Mouse (Mus musculus) embryonic facial prominence, embryonic 13.5 days (tissue): ENCODE results near the gene Cacna1d. TPM values are rescaled to one million over a fixed set of nuclear protein-coding genes. Genes with fewer than 3 reads are reported as not detected.

Experiments
- ATAC-seq: fragments of 200-750 bp; cut with Nextera tagmentation; 2 replicates; pipeline ENCODE4 v1.8.0; 2017; ENCODE audit warnings: low read depth; ENCODE audit not compliant: insufficient number of reproducible peaks, insufficient read depth, low FRiP score, low TSS enrichment
- H3K27ac ChIP-seq: fragments of 300-500 bp; sonication (generic); 2 replicates; pipeline ENCODE4 v1.5.1; 2015; ENCODE audit warnings: moderate library complexity, mild to moderate bottlenecking, inconsistent platforms
- H3K27me3 ChIP-seq: fragments of 300-500 bp; sonication (generic); 2 replicates; pipeline ENCODE4 v1.6.1; 2015; ENCODE audit warnings: mild to moderate bottlenecking, inconsistent platforms
- H3K36me3 ChIP-seq: fragments of 300-500 bp; sonication (generic); 2 replicates; pipeline ENCODE4 v1.6.1; 2015; ENCODE audit warnings: mild to moderate bottlenecking, inconsistent platforms
- H3K4me1 ChIP-seq: fragments of 300-500 bp; sonication (generic); 2 replicates; pipeline ENCODE4 v1.6.1; 2015; ENCODE audit warnings: inconsistent platforms
- H3K4me2 ChIP-seq: fragments of 300-500 bp; sonication (generic); 2 replicates; pipeline ENCODE4 v1.6.1; 2015; ENCODE audit warnings: moderate library complexity, mild to moderate bottlenecking, inconsistent platforms
- H3K4me3 ChIP-seq: fragments of 300-500 bp; sonication (generic); 2 replicates; pipeline ENCODE4 v1.5.1; 2015; ENCODE audit warnings: mild to moderate bottlenecking, inconsistent platforms
- H3K9ac ChIP-seq: fragments of 300-500 bp; sonication (generic); 2 replicates; pipeline ENCODE4 v1.6.1; 2015; ENCODE audit warnings: mild to moderate bottlenecking, inconsistent platforms
- H3K9me3 ChIP-seq: fragments of 300-500 bp; sonication (generic); 2 replicates; pipeline ENCODE4 v1.6.1; 2016; ENCODE audit warnings: inconsistent platforms
- WGBS: fragments of 180-500 bp; shearing (Covaris S2); methylation state at CpG from one replicate; pipeline ENCODE4 v1.1.7; 2015; ENCODE audit warnings: mixed read lengths; 5-methylcytosine and 5-hydroxymethylcytosine counted together
- polyA plus RNA-seq: library from polyadenylated mRNA; unstranded; fragments of >200 nt; fragmentation: Nextera tagmentation; extraction: Ambion mirVana; gene quantifications from 2 replicates; pipeline ENCODE4 v1.2.1, GENCODE M21; 2015

The Cacna1d gene
- polyA plus RNA-seq, 1 experiment from 2014 or later = 6.6 TPM

DNA sequence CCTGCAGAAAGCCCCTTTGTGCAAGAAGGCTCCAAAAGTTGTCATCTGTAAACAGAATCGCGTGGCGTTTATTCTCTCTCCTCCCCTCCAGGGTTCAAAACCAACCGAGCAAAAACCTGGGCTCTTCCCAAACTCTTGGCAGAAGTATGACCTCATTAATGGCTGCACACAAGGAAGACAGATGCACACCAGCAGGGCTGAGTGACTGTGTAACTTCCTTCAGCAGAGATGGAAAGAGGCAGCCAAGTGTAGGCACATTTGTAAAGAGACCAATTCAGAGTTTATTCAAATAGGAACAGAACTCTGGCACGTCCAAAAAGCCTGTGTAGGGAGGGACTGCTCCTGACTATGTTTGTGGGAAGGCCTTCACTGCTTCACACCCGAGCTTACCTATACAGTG, 385.7 kb downstream of the Cacna1d start:
- Histone ChIP-seq H3K4me2 (no peak overlapping the region), H3K36me3 (peaks cover 9% of the 10 kb centered on the region; the same call in 1 of the 2 replicates), H3K9me3 (no peaks in the 10 kb centered on the region), H3K4me3 (no peak overlapping the region), H3K27ac (no peak overlapping the region), H3K9ac (no peak overlapping the region), H3K27me3 (no peaks in the 10 kb centered on the region), H3K4me1 (no peaks in the 10 kb centered on the region)
- ATAC-seq = no peak
- WGBS = 66% methylated on average over 6 of the region's 6 CpGs

DNA sequence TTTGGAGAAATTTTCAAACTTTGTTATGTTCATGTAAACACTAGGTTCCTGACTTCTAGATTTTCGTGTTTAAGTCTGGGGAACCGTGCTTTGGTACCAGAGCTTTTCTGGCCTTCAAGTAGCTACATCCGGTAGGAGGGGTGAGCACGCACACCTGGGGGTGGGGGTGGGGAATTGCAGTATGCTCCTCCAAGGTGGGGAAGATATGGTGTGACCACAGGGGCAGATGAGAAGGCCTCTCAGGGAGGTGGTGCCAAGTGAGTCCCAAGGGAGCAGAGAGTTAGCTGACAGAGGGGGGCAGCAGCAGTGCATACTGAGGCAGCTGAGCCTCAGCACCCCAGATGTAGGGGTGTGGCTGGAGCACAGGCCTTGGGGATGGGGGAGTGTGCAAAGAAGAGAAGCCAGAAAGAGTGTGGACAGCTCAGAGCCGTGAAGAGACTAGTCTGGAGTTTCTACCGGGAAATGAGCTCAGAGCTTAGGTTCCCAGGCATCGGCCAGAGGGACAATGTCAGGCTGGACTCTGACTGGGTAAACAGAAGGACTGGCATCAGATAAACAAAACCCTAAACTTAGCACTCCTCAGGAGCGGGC, 387.2 kb downstream of the Cacna1d start:
- Histone ChIP-seq H3K9me3 (no peaks in the 10 kb centered on the region), H3K4me2 (no peak overlapping the region), H3K4me3 (no peak overlapping the region), H3K27me3 (no peaks in the 10 kb centered on the region), H3K4me1 (no peaks in the 10 kb centered on the region), H3K27ac (no peak overlapping the region), H3K36me3 (peaks cover 9% of the 10 kb centered on the region; the same call in 1 of the 2 replicates), H3K9ac (no peak overlapping the region)
- WGBS = 73% methylated on average over 8 of the region's 8 CpGs
- no peak for ATAC-seq

DNA sequence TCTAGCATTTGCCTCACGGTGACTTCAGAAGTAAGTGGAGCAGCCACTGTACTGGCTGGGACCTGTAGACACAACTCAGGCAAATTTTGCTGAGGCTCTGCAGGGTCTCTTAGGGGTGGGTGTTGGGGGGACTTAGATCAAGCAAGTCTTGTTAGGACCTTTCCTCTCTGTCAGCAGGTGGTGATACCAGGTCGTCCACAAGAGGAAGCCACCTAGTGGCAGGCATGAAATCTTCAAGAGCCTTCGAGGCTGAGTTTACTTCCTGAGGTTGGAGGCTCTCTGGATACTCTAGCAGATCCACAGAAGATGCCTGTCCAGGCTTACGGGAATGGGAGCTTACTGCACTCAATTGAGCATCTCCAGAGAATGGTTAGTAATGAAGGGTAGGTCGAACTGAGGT, 394.0 kb downstream of the Cacna1d start:
- ATAC-seq = no peak
- Histone ChIP-seq H3K4me3 (no peak overlapping the region), H3K27ac (no peak overlapping the region), H3K27me3 (no peaks in the 10 kb centered on the region), H3K9ac (no peak overlapping the region), H3K4me2 (no peak overlapping the region), H3K9me3 (no peaks in the 10 kb centered on the region), H3K36me3 (peaks cover 17% of the 10 kb centered on the region; the same call in 1 of the 2 replicates), H3K4me1 (no peaks in the 10 kb centered on the region)
- WGBS = 58% methylated on average over 5 of the region's 5 CpGs

DNA sequence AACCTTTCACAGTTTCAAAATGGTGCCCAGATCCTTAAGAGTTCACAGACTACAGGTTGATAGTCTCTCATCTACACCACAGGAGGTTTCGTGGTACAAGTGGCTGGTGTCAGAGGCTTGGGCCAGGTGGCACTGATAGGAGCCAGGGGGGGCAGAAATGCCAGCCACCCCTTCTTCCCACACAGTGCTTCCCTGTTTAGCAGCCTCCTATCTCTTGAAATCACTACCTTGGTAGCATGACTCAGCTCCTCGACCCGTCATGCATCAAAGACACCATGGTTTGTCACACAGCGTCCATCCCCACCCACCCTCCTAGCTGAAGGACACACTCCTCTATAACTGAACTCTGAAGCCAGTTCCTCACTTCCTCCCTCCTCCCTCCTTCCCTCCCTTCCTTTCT, 398.8 kb downstream of the Cacna1d start:
- no peak for ATAC-seq
- H3K27me3 ChIP-seq = no peaks in the 10 kb centered on the region
- no peaks in the 10 kb centered on the region for H3K4me1 ChIP-seq
- no peak overlapping the region for H3K9ac ChIP-seq
- no peak overlapping the region for H3K4me3 ChIP-seq
- no peak overlapping the region for H3K4me2 ChIP-seq
- no peak overlapping the region for H3K27ac ChIP-seq
- WGBS = 83% methylated on average over 4 of the region's 4 CpGs
- H3K9me3 ChIP-seq = no peaks in the 10 kb centered on the region
- peaks cover 11% of the 10 kb centered on the region; the same call in 1 of the 2 replicates for H3K36me3 ChIP-seq

DNA sequence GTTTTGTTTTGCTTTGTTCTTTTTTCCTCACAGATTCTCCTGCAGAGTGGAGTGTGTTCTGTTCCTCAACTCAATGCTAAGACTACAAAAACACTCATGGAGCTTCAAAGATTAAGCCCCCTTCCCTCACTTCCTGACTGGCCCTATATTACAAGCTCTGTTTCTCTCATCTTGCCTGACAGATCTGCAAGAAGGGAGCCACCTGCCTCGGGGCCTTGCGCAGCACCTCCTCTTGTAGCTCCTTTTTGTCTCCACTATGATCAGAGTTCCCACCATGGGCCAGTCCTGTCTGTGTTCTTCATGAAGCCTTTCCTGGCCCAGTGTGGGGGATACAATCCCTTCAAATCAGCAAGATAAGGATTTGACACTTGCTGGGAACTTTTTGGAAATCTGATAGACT, 399.2 kb downstream of the Cacna1d start:
- H3K27ac ChIP-seq = no peak overlapping the region
- no peak for ATAC-seq
- no peaks in the 10 kb centered on the region for H3K4me1 ChIP-seq
- H3K9ac ChIP-seq = no peak overlapping the region
- WGBS = 73% methylated on average over 2 of the region's 2 CpGs
- H3K4me2 ChIP-seq = no peak overlapping the region
- H3K9me3 ChIP-seq = no peaks in the 10 kb centered on the region
- peaks cover 11% of the 10 kb centered on the region; the same call in 1 of the 2 replicates for H3K36me3 ChIP-seq
- no peak overlapping the region for H3K4me3 ChIP-seq
- no peaks in the 10 kb centered on the region for H3K27me3 ChIP-seq

DNA sequence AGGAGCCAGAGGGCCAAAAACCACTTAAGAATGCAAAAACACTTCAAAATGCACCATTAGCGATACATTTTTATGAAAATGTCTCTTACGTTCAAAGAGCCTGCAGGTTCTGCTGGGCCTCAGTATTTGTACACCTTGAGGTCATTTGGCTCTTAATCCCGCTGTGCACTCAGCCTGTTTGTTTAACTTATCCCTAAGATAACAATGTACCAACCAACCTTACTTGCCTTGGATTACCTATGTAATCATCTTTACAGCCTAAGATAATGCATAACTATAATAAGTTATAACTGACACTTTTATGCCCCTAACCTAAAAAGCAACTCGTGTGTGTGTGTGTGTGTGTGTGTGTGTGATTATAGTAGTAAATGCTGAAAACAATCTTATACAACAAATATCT, 411.5 kb downstream of the Cacna1d start:
- H3K4me2 ChIP-seq = no peak overlapping the region
- H3K4me1 ChIP-seq = peaks cover 9% of the 10 kb centered on the region; the same call in 1 of the 2 replicates
- no peaks in the 10 kb centered on the region for H3K27me3 ChIP-seq
- H3K4me3 ChIP-seq = no peak overlapping the region
- ATAC-seq = no peak
- H3K27ac ChIP-seq = no peak overlapping the region
- 0 out of 2 replicates have a peak, but pooled peaks cover 10% of the 10 kb centered on the region for H3K36me3 ChIP-seq
- H3K9ac ChIP-seq = no peak overlapping the region
- WGBS = 69% methylated on average over 4 of the region's 4 CpGs
- H3K9me3 ChIP-seq = peaks cover 5% of the 10 kb centered on the region; the same call in 1 of the 2 replicates

DNA sequence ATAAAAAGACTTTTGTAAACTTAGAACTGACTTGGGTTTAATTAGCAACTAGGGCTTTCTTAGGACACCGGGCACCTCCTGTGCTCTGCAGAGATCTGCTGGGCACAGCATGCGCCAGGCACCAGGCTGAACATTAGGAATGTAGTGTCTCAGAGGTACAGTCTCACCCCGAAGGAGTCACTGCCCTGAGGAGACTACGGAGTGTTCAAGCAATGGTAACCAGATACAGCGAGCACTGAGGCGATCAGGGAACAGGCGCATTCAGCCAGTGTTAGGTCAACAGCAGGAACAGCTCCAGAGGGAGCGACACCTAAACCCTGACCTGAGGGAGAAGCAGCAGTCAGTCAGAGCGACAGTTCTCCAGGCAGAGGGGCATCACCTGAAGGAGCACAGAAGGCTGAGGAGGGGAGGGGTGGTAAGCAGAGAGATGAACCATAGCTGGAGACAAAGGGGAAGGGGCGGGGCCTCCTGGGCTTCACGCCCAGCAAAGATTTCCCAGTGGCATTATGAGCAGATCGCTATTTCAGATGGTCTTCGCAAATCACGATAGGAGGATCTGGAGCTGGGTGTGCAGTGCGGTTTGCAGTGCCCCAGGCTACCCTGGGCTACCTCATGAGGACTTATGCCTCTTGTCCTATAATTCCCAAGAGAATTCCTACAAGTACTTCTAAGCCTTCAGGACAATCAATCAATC, 413.0 kb downstream of the Cacna1d start:
- Histone ChIP-seq H3K36me3 (0 out of 2 replicates have a peak, but pooled peaks cover 10% of the 10 kb centered on the region), H3K4me1 (peaks cover 9% of the 10 kb centered on the region; the same call in 1 of the 2 replicates), H3K4me2 (no peak overlapping the region), H3K27ac (no peak overlapping the region), H3K9ac (no peak overlapping the region), H3K9me3 (peaks cover 5% of the 10 kb centered on the region; the same call in 1 of the 2 replicates), H3K4me3 (no peak overlapping the region), H3K27me3 (no peaks in the 10 kb centered on the region)
- WGBS = 69% methylated on average over 15 of the region's 15 CpGs
- no peak for ATAC-seq

DNA sequence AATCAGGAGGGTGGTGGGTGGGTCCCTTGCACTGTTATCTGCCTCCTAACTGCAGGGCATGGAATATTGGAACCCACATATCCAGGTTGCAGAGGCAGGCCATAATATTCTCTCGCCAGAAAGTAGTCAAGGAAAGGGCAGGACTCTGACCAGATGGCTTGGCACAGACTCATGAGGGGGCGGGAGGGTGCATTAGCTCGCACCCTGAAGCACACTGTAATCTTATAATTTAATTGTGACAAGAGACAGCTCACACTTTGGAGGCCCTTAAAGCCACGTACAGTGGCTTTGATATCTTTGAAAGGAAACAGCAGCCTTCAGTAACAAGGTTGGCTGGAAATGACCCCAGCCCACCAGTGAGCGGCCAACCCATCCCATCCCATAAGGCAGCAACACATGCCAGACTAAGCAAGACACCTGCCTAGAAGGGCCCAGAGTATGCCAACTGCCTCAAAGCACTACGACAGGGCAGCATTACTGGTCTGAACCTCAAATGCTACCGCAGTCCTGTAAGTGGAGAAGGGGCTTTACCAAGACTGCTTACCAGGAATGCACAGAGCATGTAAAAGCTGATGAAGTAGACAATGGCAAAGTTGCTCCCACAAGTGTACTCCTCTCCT, 415.9 kb downstream of the Cacna1d start:
- peaks cover 10% of the 10 kb centered on the region; the same call in 1 of the 2 replicates for H3K36me3 ChIP-seq
- H3K27me3 ChIP-seq = no peaks in the 10 kb centered on the region
- H3K9ac ChIP-seq = no peak overlapping the region
- peaks cover 5% of the 10 kb centered on the region; the same call in 1 of the 2 replicates for H3K4me1 ChIP-seq
- no peak overlapping the region for H3K27ac ChIP-seq
- no peak for ATAC-seq
- H3K4me2 ChIP-seq = no peak overlapping the region
- H3K4me3 ChIP-seq = no peak overlapping the region
- 80% methylated on average over 7 of the region's 7 CpGs for WGBS
- H3K9me3 ChIP-seq = no peaks in the 10 kb centered on the region

DNA sequence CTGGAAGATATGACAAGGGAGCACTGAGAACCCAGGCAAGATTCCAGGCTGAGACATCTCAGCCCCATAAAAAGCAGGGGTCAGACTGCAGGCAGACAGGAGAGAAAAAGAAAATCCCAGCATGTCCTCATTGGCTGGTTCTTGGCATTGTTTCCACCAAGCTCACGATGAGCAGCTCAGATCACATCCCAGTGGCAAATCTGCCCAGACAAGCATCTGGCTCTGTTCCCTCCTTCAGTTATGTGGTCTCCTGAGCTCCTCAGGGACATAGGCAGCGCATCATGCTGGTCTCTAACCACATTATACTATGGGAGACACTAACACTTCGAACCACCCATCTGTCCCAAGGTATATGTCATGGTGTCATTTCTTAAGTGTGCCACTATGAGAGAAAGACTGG, 422.7 kb downstream of the Cacna1d start:
- H3K36me3 ChIP-seq = peaks cover 10% of the 10 kb centered on the region; the same call in 1 of the 2 replicates
- no peaks in the 10 kb centered on the region for H3K27me3 ChIP-seq
- no peak overlapping the region for H3K9ac ChIP-seq
- H3K4me2 ChIP-seq = no peak overlapping the region
- H3K4me1 ChIP-seq = peaks cover 7% of the 10 kb centered on the region; the same call in 1 of the 2 replicates
- no peaks in the 10 kb centered on the region for H3K9me3 ChIP-seq
- H3K27ac ChIP-seq = no peak overlapping the region
- ATAC-seq = no peak
- no peak overlapping the region for H3K4me3 ChIP-seq
- 57% methylated on average over 3 of the region's 3 CpGs for WGBS

DNA sequence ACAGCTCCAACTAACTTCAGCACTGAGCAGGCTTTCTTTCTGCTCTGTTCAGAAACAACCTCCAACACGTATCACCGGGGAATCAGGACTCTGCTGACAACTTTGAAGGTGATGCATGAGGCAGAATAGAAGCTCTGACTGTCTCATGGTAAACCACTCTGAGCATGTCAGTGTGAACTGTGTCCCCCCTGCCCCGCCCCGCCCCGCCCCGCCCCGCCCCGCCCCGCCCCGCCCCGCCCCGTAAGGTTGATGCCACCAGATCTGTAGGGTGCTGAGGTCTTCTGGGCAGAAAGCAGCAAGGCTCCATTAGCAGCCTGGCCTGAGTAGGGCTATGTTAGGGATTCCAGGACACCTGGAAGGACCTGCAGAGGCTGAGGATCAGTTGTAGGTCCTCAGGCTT, 424.5 kb downstream of the Cacna1d start:
- H3K9me3 ChIP-seq = no peaks in the 10 kb centered on the region
- no peak overlapping the region for H3K4me3 ChIP-seq
- no peak for ATAC-seq
- peaks cover 7% of the 10 kb centered on the region; the same call in 1 of the 2 replicates for H3K4me1 ChIP-seq
- no peak overlapping the region for H3K4me2 ChIP-seq
- no peak overlapping the region for H3K27ac ChIP-seq
- WGBS = 82% methylated on average over 12 of the region's 12 CpGs
- H3K36me3 ChIP-seq = 0 out of 2 replicates have a peak, but pooled peaks cover 5% of the 10 kb centered on the region
- no peaks in the 10 kb centered on the region for H3K27me3 ChIP-seq
- H3K9ac ChIP-seq = no peak overlapping the region

DNA sequence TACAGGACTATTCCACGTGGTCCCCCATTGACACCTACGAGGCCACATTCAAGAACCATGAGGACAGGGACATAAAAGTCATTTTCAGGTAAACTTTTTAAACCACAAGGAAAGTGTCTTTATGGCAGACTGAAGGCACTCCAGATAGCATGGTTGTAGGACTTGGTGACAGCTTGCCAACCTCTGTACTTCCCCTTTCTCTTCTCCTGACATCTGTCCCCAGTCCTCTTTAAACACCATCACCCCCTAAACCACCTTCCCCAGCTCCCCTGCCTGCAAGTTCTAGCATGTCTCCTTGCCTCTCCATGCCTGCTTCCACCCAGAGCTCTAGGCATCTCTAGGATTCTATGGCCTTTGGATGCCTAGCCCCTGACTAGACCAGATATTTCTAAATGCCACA, 426.4 kb downstream of the Cacna1d start:
- peaks cover 7% of the 10 kb centered on the region; the same call in 1 of the 2 replicates for H3K4me1 ChIP-seq
- H3K9me3 ChIP-seq = no peaks in the 10 kb centered on the region
- no peaks in the 10 kb centered on the region for H3K27me3 ChIP-seq
- no peak for ATAC-seq
- H3K9ac ChIP-seq = no peak overlapping the region
- H3K27ac ChIP-seq = no peak overlapping the region
- no peak overlapping the region for H3K4me3 ChIP-seq
- no peaks in the 10 kb centered on the region for H3K36me3 ChIP-seq
- WGBS = 89% methylated on average over 2 of the region's 2 CpGs
- H3K4me2 ChIP-seq = no peak overlapping the region
